In genomic region chr5:34218672-34219071, GRCm38 (mm10) we compare ENCODE assay signal across 25 mouse cellular contexts. TPM values are rescaled to one million over a fixed set of nuclear protein-coding genes. Genes with fewer than 3 reads are reported as not detected.
A peak's percentile ranks its signal among the peaks of the same experiment; 100 is the strongest.
DNase-seq lines count a peak whose midpoint lies in the region; ATAC-seq and TF ChIP-seq lines count a peak whose summit lies in the region.
"Had no signal": no experiment of that assay in that cellular context is flagged by ENCODE, and none has a peak within 500 bp of the region (broad histone marks: within the 10 kb centered on the region; RNA-seq: fewer than 3 reads in every experiment).

No protein-coding gene starts in this region.

- peak; percentile 31; the same call in 1 of the 2 replicates for TF ChIP-seq EP300 in lung, postnatal 0 days (IDR thresholded peaks at IDR 0.05)

- TF ChIP-seq POLR2A in liver, adult 2 months (IDR thresholded peaks at IDR 0.05; ENCODE audit: extremely low read depth, insufficient read depth, low read length): no peak

- H3K9ac ChIP-seq in liver, adult 2 months (ENCODE audit: low read depth, low read length): no peak overlapping the region
- no peak overlapping the region for H3K9ac ChIP-seq in liver, embryonic 12.5 days
- no peak overlapping the region for H3K9ac ChIP-seq in lung, embryonic 15.5 days
- H3K9ac ChIP-seq in lung, postnatal 0 days (replicated peaks; ENCODE audit: low read depth): no peak overlapping the region
- H3K9ac ChIP-seq: embryonic facial prominence, embryonic 12.5 days; embryonic facial prominence, embryonic 15.5 days; forebrain, embryonic 12.5 days had no signal

- peak; percentile 69 for DNase-seq in liver, adult 2 months (ENCODE audit: extremely low read depth, low read depth, low spot score)
- no peak for DNase-seq in lung, postnatal 14 days
- DNase-seq in lung, postnatal 0 days (ENCODE audit: low spot score): peak; percentile 43
- no peak for DNase-seq in lung, postnatal 10 days
- DNase-seq in thymus, postnatal 4 days: peak; percentile 9
- no peak for DNase-seq in thymus, adult 18-20 months
- DNase-seq: adrenal gland, adult 2 months; adrenal gland, postnatal 10 days; adrenal gland, postnatal 25 days; cerebellum, adult 11 months; cerebellum, adult 18-20 months; cerebellum, adult 8-10 months; cerebellum, adult 9-11 months; cerebellum, postnatal 14 days; cerebellum, postnatal 36 days; embryo, embryonic 11 days had no signal

- H3K79me2 ChIP-seq in liver, adult 2 months (ENCODE audit: control insufficient read depth, insufficient read depth, low read length): no peaks in the 10 kb centered on the region

- no peak overlapping the region for H3K4me3 ChIP-seq in liver, adult 2 months (ENCODE audit: insufficient read depth, low read depth, low read length)
- no peak overlapping the region for H3K4me3 ChIP-seq in liver, embryonic 12.5 days
- no peak overlapping the region for H3K4me3 ChIP-seq in lung, embryonic 15.5 days
- no peak overlapping the region for H3K4me3 ChIP-seq in lung, postnatal 0 days (ENCODE audit: low read depth, low read length)
- H3K4me3 ChIP-seq: embryonic facial prominence, embryonic 12.5 days; embryonic facial prominence, embryonic 15.5 days; erythroblast, embryonic 14.5 days; forebrain, embryonic 10.5 days; forebrain, embryonic 12.5 days had no signal

- no peak for TF ChIP-seq CTCF in liver, adult 2 months (IDR thresholded peaks at IDR 0.05; ENCODE audit: low read depth, low read length)
- no peak for TF ChIP-seq CTCF in lung, postnatal 0 days (IDR thresholded peaks at IDR 0.05)

- no peaks in the 10 kb centered on the region for H3K9me3 ChIP-seq in liver, embryonic 12.5 days (replicated peaks)
- H3K9me3 ChIP-seq in lung, embryonic 15.5 days: no peaks in the 10 kb centered on the region
- H3K9me3 ChIP-seq in lung, postnatal 0 days (ENCODE audit: low read length): no peaks in the 10 kb centered on the region
- H3K9me3 ChIP-seq: embryonic facial prominence, embryonic 12.5 days; embryonic facial prominence, embryonic 15.5 days; forebrain, embryonic 10.5 days; forebrain, embryonic 12.5 days had no signal

- H3K27me3 ChIP-seq in liver, adult 2 months (ENCODE audit: control insufficient read depth, insufficient read depth, low read length): no peaks in the 10 kb centered on the region
- no peaks in the 10 kb centered on the region; the same call in 1 of the 2 replicates for H3K27me3 ChIP-seq in liver, embryonic 12.5 days (replicated peaks)
- no peaks in the 10 kb centered on the region for H3K27me3 ChIP-seq in lung, embryonic 15.5 days
- no peaks in the 10 kb centered on the region for H3K27me3 ChIP-seq in lung, postnatal 0 days (replicated peaks; ENCODE audit: insufficient read depth, low read length)
- H3K27me3 ChIP-seq: embryonic facial prominence, embryonic 12.5 days; embryonic facial prominence, embryonic 15.5 days; forebrain, embryonic 12.5 days had no signal

- no peaks in the 10 kb centered on the region for H3K36me3 ChIP-seq in liver, adult 2 months (ENCODE audit: control insufficient read depth, insufficient read depth, low read length)
- H3K36me3 ChIP-seq in liver, embryonic 12.5 days: no peaks in the 10 kb centered on the region
- H3K36me3 ChIP-seq in lung, embryonic 15.5 days: no peaks in the 10 kb centered on the region
- no peaks in the 10 kb centered on the region for H3K36me3 ChIP-seq in lung, postnatal 0 days (ENCODE audit: insufficient read depth, low read length)
- H3K36me3 ChIP-seq: embryonic facial prominence, embryonic 12.5 days; embryonic facial prominence, embryonic 15.5 days; forebrain, embryonic 10.5 days; forebrain, embryonic 12.5 days had no signal

- WGBS in liver, adult 2 months: 49% methylated on average over 5 of the region's 5 CpGs
- WGBS in liver, embryonic 12.5 days (ENCODE audit: insufficient replicate concordance): 32% methylated on average over 5 of the region's 5 CpGs
- 51% methylated on average over 5 of the region's 5 CpGs for WGBS in lung, embryonic 15.5 days
- 32% methylated on average over 5 of the region's 5 CpGs for WGBS in lung, postnatal 0 days

- peaks cover 9% of the 10 kb centered on the region for H3K4me1 ChIP-seq in liver, adult 2 months (ENCODE audit: control insufficient read depth, insufficient read depth, low read length)
- H3K4me1 ChIP-seq in liver, embryonic 12.5 days: no peaks in the 10 kb centered on the region
- H3K4me1 ChIP-seq in lung, embryonic 15.5 days: peaks cover 16% of the 10 kb centered on the region
- peaks cover 7% of the 10 kb centered on the region; the same call in 1 of the 2 replicates for H3K4me1 ChIP-seq in lung, postnatal 0 days (ENCODE audit: insufficient read depth, low read depth, low read length)
- H3K4me1 ChIP-seq: embryonic facial prominence, embryonic 12.5 days; embryonic facial prominence, embryonic 15.5 days; forebrain, embryonic 12.5 days had no signal

- no peak for ATAC-seq in liver, embryonic 12.5 days
- ATAC-seq in lung, embryonic 15.5 days (ENCODE audit: borderline replicate concordance, extremely low read depth, low FRiP score, low TSS enrichment): no peak
- peak; percentile 60 for ATAC-seq in lung, postnatal 0 days
- ATAC-seq: forebrain, embryonic 14.5 days; forebrain, embryonic 16.5 days had no signal

- no peak overlapping the region for H3K4me2 ChIP-seq in liver, embryonic 12.5 days
- no peak overlapping the region for H3K4me2 ChIP-seq in lung, embryonic 15.5 days
- no peak overlapping the region for H3K4me2 ChIP-seq in lung, postnatal 0 days (replicated peaks; ENCODE audit: low read depth, low read length)
- H3K4me2 ChIP-seq: embryonic facial prominence, embryonic 12.5 days; embryonic facial prominence, embryonic 15.5 days; forebrain, embryonic 12.5 days had no signal

- H3K27ac ChIP-seq in liver, adult 2 months (replicated peaks; ENCODE audit: insufficient read depth, low read depth, low read length): no peak overlapping the region
- H3K27ac ChIP-seq in liver, embryonic 12.5 days: no peak overlapping the region
- peak overlapping the region; percentile 35; the same call in 1 of the 2 replicates for H3K27ac ChIP-seq in lung, embryonic 15.5 days
- H3K27ac ChIP-seq in lung, postnatal 0 days (ENCODE audit: low read length): no peak overlapping the region
- H3K27ac ChIP-seq: embryonic facial prominence, embryonic 12.5 days; forebrain, embryonic 10.5 days; forebrain, embryonic 12.5 days had no signal

RNA-seq across cellular contexts. Expression of gene Mxd4, which starts 31.2 kb away (rescaled TPM):
- 43.6 and 53.5 TPM in 2 replicates for total RNA-seq in liver, adult 2 months (2014; rRNA removed)
- polyA plus RNA-seq in liver, adult 2 months (2012; rRNA removed): 111 and 125 TPM in 2 replicates
- polyA plus RNA-seq in liver, embryonic 12.5 days (2016; fragmentation: Nextera tagmentation; extraction: Ambion mirVana): 5.4 and 5.5 TPM in 2 replicates
- 44.5 and 50.0 TPM in 2 replicates for polyA plus RNA-seq in lung, embryonic 15.5 days (2015; fragmentation: Nextera tagmentation; extraction: Ambion mirVana)
- polyA plus RNA-seq in lung, postnatal 0 days (2015; fragmentation: Nextera tagmentation; extraction: Ambion mirVana): 65.1 and 68.2 TPM in 2 replicates

RNA-seq across cellular contexts. Expression of gene Haus3, which starts 49.3 kb away (rescaled TPM):
- total RNA-seq in liver, adult 2 months (2014; rRNA removed): 3.9 and 4.0 TPM in 2 replicates
- 0.17 and 0.27 TPM in 2 replicates for polyA plus RNA-seq in liver, adult 2 months (2012; rRNA removed)
- 38.0 and 39.8 TPM in 2 replicates for polyA plus RNA-seq in liver, embryonic 12.5 days (2016; fragmentation: Nextera tagmentation; extraction: Ambion mirVana)
- polyA plus RNA-seq in lung, embryonic 15.5 days (2015; fragmentation: Nextera tagmentation; extraction: Ambion mirVana): 42.2 and 43.9 TPM in 2 replicates
- 8.2 and 8.6 TPM in 2 replicates for polyA plus RNA-seq in lung, postnatal 0 days (2015; fragmentation: Nextera tagmentation; extraction: Ambion mirVana)

RNA-seq across cellular contexts. Expression of gene Poln, which starts 49.4 kb away (rescaled TPM):
- 0.13 TPM in 1 of 2 replicates, not detected in the other for total RNA-seq in liver, adult 2 months (2014; rRNA removed)
- polyA plus RNA-seq in liver, adult 2 months (2012; rRNA removed): not detected in 2 replicates
- 0.48 and 0.56 TPM in 2 replicates for polyA plus RNA-seq in liver, embryonic 12.5 days (2016; fragmentation: Nextera tagmentation; extraction: Ambion mirVana)
- polyA plus RNA-seq in lung, embryonic 15.5 days (2015; fragmentation: Nextera tagmentation; extraction: Ambion mirVana): 0.60 and 1.2 TPM in 2 replicates
- 0.63 and 0.99 TPM in 2 replicates for polyA plus RNA-seq in lung, postnatal 0 days (2015; fragmentation: Nextera tagmentation; extraction: Ambion mirVana)
- polyA plus RNA-seq: erythroblast, embryonic 14.5 days had no signal

Comparison
In these comparisons a context has a peak if more than half of its experiments do, and no peak if none do; other contexts are left out.
1. DNase-seq: peak in liver, adult 2 months (single experiment), lung, postnatal 0 days (single experiment) and thymus, postnatal 4 days (single experiment); none in lung, postnatal 14 days (single experiment), lung, postnatal 10 days (single experiment) and thymus, adult 18-20 months (0 of 2).